Mouse (Mus musculus) right cerebral cortex, postnatal 25 days (tissue): ENCODE measurements around the gene Ttf2.

Experiments used
- DNase-seq: peaks from one replicate; pipeline ENCODE4 v3.0.0; 2022

Gene Ttf2

GRCm38 (mm10) chr3:100963849-100964542, 5.5 kb downstream of the Ttf2 start:
- DNase-seq = peak; percentile 42

GRCm38 (mm10) chr3:100961501-100961900, 8.0 kb downstream of the Ttf2 start:
- DNase-seq = no peak

GRCm38 (mm10) chr3:100961007-100961406, 8.5 kb downstream of the Ttf2 start:
- no peak for DNase-seq

- no peak for DNase-seq
Measured at GRCm38 (mm10) chr3:100954616-100955015, 14.8 kb downstream of the Ttf2 start.

- DNase-seq = no peak
Measured at GRCm38 (mm10) chr3:100951531-100951930, 17.9 kb downstream of the Ttf2 start.

- no peak for DNase-seq
Measured at GRCm38 (mm10) chr3:100947286-100947685, 22.2 kb downstream of the Ttf2 start.

- no peak for DNase-seq
Measured at GRCm38 (mm10) chr3:100940496-100941037, 28.9 kb downstream of the Ttf2 start.

GRCm38 (mm10) chr3:100938211-100938610, 31.3 kb downstream of the Ttf2 start:
- DNase-seq = no peak

GRCm38 (mm10) chr3:100936201-100936600, 33.3 kb downstream of the Ttf2 start:
- DNase-seq = no peak

GRCm38 (mm10) chr3:100935521-100935920, 33.9 kb downstream of the Ttf2 start:
- DNase-seq = no peak

- no peak for DNase-seq
Measured at GRCm38 (mm10) chr3:100932077-100932944, 37.2 kb downstream of the Ttf2 start.

- DNase-seq = no peak
Measured at GRCm38 (mm10) chr3:100931332-100932076, 38.0 kb downstream of the Ttf2 start.

- no peak for DNase-seq
Measured at GRCm38 (mm10) chr3:100925176-100925575, 44.3 kb downstream of the Ttf2 start.

GRCm38 (mm10) chr3:100924065-100924732, 45.3 kb downstream of the Ttf2 start:
- DNase-seq = no peak

GRCm38 (mm10) chr3:100922506-100923375, 46.7 kb downstream of the Ttf2 start:
- no peak for DNase-seq

- DNase-seq = peak; percentile 100
Measured at GRCm38 (mm10) chr3:100921825-100922505, 47.5 kb downstream of the Ttf2 start, which contains the start of gene Trim45. Gene Trim45, plus strand, starts transcription at chr3:100922202.

- DNase-seq = no peak
Measured at GRCm38 (mm10) chr3:100920611-100921140, 48.8 kb downstream of the Ttf2 start.

- DNase-seq = no peak
Measured at GRCm38 (mm10) chr3:100916844-100917243, 52.6 kb downstream of the Ttf2 start.

- DNase-seq = no peak
Measured at GRCm38 (mm10) chr3:100911498-100912213, 57.8 kb downstream of the Ttf2 start.

GRCm38 (mm10) chr3:100911026-100911425, 58.4 kb downstream of the Ttf2 start:
- DNase-seq = no peak
